Mouse (Mus musculus): ENCODE results near the gene Rnf215.
"Not testable (repeated sequence)": the region's sequence is repeated elsewhere in the genome, so short reads cannot be mapped to it uniquely, and the experiment has no call there.

Rnf215 gene

DNA sequence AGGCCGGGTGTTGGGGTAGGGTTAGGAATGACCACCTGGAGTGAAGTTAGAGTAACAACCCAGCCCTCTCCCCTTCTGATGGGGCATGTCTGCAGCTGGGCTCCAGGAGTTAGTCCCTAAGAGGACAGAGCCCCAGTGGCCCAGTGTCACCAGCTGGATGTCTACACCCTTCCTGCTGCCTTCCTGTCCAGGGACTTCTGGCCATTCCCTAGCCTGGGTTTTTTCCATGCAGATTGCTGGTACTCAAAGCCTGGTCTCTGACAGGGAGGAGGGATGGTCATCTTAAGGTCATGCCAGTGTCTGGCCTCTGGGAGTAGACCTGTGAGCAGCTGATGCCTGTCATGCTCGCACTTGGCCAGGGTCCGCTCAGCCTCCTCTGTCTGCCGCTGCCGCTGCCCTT, 13.1 kb downstream of the Rnf215 start:
- no peak for DNase-seq (ENCODE audit: low spot score)

GRCm38 (mm10) chr11:4148536-4149156, 13.6 kb downstream of the Rnf215 start:
- DNase-seq (ENCODE audit: low spot score), result no peak

DNA sequence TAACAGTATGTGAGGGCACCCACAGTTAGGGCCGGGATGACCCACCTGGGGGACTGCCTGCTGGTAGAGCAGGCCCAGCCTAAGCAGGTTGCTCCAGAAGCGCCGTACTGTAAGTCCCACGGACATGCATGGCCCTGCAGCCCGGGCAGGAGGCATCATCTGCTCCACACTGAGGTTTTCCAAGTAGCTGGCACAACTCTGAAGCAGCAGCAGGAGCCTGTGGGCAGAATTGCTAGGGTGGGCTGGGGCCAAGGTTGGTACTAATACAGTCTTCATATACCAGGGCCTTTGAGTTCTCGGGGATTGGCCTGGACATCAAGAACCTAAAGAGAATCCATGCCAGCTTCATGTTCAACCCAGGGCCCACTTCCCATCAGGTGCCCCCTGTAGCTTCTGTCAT, 14.9 kb downstream of the Rnf215 start:
- DNase-seq (ENCODE audit: low spot score), result no peak

- no peak for DNase-seq (ENCODE audit: low spot score)
Measured at GRCm38 (mm10) chr11:4153694-4154093, 18.7 kb downstream of the Rnf215 start.

DNA sequence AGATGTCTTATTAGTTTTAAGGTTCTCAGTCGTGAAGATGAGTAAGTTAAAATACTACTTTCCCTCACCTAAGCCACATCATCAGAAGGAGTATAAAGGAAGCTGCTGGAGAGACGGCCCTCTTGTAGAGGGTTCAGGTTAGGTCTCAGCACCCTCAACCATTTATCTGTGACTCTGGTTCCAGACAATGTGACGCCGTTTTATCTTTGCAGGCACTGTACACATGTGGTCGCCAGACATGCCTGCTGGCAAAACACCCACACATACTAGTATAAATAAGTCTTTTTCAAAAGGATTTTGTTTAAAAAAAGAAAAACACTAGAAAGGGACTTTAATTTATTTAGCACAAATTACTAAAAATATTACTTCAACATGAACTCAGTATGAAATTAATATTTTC, 20.6 kb downstream of the Rnf215 start:
- DNase-seq (ENCODE audit: low spot score), result no peak

DNA sequence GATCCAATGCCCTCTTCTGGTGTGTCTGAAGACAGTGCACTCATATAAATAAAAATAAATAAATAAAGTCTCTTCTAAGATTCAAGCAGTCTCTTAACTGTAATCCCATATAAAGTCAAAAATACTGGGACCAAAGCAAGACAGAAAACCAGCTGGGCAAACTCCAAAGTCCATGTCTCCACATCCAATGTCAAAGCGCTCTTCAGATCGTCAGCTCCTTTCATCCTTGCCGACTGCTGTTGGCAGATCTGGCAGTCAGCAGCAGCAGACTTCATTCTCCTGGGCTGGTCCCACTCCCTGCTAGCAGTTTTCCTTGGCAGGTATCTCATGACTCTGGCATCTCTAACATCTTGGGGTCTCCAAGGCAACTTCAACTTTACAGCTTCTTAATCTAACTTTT, 23.7 kb downstream of the Rnf215 start:
- no peak for DNase-seq (ENCODE audit: low spot score)

DNA sequence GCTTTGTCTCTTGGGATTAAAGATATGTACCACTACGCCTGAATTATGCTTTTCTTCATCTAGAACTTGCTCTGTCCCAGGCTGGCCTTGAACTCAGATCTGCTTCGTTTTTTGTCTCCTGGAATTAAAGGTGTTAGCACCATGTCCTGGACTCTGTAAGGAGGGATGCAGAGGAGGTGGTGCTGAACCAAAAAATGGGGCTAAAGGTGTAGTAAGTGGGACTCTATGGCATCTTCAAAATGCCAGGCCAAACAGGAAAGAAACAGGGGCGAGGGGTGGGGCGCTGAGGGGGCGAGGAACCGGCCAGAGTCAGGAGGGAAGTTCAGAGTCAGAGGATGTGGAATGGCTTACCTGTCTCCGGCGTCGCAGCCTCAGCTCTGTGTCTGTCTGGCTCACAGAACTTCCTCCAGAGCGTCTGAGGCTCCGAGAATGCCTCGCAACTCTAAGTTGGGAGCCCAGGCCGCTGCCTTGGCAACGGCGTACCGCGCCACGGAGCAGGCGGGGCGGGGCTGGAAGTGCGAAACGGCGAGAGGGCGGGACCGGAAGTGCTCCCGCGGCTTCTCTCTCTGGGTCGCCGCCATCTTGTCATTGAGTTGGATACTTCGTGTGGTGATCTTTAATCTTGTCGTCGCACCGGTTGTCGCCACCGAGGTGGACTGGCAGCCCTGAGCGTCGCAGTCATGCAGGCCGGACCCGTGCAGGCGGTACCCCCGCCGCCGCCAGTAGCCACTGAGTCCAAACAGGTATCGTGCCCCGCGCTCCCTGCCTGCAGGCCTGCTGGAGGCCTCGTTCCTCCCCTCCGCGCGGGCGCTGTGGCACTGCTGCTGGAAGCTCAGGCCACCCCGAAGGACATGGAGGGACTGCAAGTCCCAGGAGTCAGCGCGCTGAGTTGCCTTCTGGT, 25.1 kb downstream of the Rnf215 start, which contains the start of the genes Ccdc157 and Sf3a1:
Gene Ccdc157, minus strand, starts transcription at position 486 of the 901 bp plus-strand sequence.
Gene Sf3a1, plus strand, starts transcription at position 543 of the 901 bp plus-strand sequence.
- DNase-seq (ENCODE audit: low spot score), result peak; percentile 96

DNA sequence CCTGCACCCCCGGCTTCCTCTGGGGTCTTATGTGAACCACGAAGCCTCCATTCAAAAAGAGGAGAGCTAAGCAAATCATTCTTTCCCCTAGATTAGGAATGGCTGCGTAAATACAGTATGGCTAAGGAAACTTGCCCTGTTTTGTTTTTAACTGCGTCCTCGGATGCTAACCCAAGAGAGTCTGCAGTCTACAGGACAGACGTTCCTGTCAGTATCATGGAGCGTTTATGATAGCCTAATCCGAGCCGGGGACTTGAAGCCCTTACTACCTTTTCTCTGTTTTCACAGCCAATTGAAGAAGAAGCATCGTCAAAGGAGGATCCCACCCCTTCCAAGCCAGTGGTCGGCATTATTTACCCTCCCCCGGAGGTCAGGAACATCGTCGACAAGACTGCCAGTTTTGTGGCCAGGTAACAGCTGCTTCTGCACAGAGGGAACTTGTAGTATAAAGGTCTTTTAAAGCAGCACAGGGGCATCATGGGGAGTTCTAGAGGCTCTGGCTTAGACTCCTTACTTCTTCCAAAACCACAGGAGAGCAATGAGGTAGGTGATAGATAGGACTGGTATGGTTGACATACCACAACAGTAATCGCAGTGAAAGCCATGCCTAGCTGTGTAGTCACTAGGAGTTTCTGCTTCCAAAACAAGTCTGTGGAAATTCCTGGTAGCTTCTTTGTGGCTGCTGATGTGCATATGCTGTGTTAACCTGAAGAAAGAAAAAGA, 25.9 kb downstream of the Rnf215 start:
- DNase-seq (ENCODE audit: low spot score), result no peak

DNA sequence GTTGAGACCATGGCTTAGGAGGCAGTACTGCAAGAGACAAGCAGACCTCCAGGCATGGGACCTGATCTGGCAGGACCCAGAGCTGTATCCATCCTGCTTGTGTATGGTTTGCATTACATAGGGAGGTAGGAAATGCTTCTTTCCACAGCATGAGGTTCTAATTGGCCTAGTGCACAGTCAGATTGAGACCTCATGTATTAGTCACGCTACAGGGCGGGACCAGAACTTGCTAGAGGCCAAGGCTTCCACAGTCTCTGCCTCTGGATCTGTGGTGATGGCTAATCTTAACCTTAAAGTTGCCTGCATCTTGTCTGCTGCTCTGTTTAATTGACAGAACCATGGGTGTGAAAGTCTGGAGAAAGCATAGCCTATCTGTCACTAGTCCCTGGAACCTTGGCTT, 29.7 kb downstream of the Rnf215 start:
- no peak for DNase-seq (ENCODE audit: low spot score)

GRCm38 (mm10) chr11:4166467-4167090, 31.6 kb downstream of the Rnf215 start:
- no peak for DNase-seq (ENCODE audit: low spot score)

DNA sequence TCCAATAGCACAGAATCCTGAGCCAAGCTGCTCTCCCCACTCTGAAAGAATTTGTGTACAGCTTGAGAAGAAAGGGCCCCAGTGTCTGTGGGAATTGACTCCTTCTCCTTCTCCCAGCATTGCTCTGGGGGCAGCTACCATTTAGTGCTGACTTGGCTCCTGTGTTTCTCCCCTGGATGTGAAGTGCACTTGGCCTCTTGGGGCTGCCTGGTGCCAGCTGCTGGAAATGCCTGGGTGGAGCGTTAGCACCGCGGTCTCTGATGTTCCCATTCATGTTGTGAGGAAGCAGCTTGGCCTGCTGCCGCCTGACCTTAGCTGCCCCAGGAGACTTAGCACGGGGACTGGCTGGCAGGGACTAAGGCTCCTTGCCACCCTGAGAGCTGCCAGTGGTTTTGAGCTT, 39.6 kb downstream of the Rnf215 start:
- no peak for DNase-seq (ENCODE audit: low spot score)

DNA sequence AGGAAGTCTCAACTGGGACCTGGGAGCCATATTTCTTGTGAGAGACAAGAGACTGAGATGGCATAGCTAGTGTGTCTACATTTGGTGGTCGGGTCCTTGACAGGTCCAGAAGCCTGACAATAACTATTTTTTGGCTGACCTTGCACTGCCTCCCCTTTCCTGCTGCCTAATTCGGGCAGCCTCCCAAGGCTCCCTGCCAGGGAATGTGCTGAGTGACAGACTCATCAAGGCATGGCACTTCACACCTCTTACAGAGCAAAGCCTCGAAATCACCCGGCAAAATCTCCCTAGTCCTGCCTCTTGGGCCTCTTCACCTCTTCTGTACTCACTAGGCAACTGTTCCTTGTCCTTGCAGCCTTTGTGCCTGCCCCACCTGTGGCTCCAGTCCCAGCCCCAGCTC, 42.7 kb downstream of the Rnf215 start:
- DNase-seq (ENCODE audit: low spot score), result no peak

- DNase-seq (ENCODE audit: low spot score), result no peak
Measured at GRCm38 (mm10) chr11:4182061-4182460, 47.1 kb downstream of the Rnf215 start.

- DNase-seq (ENCODE audit: low spot score), result no peak
Measured at GRCm38 (mm10) chr11:4183511-4183910, 48.5 kb downstream of the Rnf215 start.

- no peak for DNase-seq (ENCODE audit: low spot score)
Measured at GRCm38 (mm10) chr11:4184251-4184952, 49.4 kb downstream of the Rnf215 start.

DNA sequence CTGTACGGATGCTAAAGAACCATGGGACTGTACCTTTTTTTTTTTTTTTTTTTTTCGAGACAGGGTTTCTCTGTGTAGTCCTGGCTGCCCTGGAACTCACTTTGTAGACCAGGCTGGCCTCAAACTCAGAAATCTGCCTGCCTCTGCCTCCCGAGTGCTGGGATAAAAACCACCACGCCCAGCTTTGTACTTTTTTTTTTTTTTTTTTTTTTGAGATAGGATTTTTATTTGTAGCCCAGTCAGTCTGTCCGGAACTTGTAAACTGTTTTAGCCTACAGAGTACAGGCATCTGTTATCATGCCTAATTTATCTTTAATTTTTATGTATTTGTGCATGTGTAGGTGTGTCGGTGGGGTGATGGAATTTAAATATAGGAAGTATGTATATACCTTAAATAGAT, 50.5 kb downstream of the Rnf215 start:
- not testable (repeated sequence) for DNase-seq (ENCODE audit: low spot score)

- DNase-seq (ENCODE audit: low spot score), result peak; percentile 99
Measured at GRCm38 (mm10) chr11:4186486-4187317, 51.7 kb downstream of the Rnf215 start, which contains the start of gene Tbc1d10a. Tbc1d10a (plus strand) TSS chr11:4186789.

DNA sequence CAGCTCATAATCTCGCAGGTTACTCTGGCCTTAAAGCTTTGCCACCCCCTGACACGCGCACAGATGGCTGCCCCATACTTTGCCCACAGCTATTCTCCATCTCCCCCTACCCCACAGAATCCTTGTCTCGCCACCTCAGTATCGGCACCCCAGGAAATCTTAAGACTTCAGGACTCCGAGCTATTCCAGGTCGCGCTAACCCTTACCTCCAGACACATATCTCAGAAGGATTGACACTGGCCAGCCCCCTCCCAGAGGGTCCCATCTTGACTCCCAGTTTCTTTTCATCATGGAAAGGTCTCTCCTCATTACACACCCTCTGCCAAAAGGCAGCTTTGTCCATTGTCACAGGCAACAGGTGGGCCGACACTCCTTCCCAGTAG, 52.3 kb downstream of the Rnf215 start:
- DNase-seq (ENCODE audit: low spot score), result no peak

GRCm38 (mm10) chr11:4189182-4189581, 54.2 kb downstream of the Rnf215 start:
- DNase-seq (ENCODE audit: low spot score), result no peak

DNA sequence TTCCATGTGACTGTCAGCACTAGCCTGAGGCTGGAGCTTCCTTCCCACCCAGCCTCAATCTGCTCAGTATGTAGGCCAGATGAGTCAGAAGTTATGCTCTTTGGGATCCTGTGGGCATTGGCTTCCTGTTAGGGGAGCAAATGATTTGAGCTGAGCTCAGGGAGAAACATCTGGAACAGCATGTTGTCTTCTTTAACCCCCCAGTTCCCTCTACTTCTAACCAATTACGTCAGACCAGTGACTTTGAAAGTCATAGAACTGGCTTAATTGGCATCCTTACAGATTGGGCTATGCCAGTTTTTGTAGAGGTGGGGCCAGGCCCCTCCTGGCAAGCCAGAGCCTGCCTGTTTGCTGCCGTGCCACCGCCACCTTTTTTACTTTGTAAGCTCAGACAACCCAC, 55.7 kb downstream of the Rnf215 start:
- no peak for DNase-seq (ENCODE audit: low spot score)
